Mouse (Mus musculus) heart, embryonic 16.5 days (tissue): ENCODE measurements around the gene Vwa8. TPM values are rescaled to one million over a fixed set of nuclear protein-coding genes. Genes with fewer than 3 reads are reported as not detected.

Source experiments
- ATAC-seq: fragments of 200-750 bp; cut with Nextera tagmentation; replicated peaks from 2 replicates; pipeline ENCODE4 v1.8.0; 2017; ENCODE audit warnings: moderate number of reproducible peaks; ENCODE audit not compliant: insufficient read depth, low FRiP score; ENCODE audit errors: extremely low read depth
- H3K27ac ChIP-seq: fragments of 300-500 bp; sonication (generic); 2 replicates; pipeline ENCODE4 v1.5.1; 2014; ENCODE audit warnings: mild to moderate bottlenecking, low read length, control low read depth, moderate library complexity
- H3K27me3 ChIP-seq: fragments of 300-500 bp; sonication (generic); 2 replicates; pipeline ENCODE4 v1.6.1; 2014; ENCODE audit warnings: low read length, mixed read lengths; ENCODE audit not compliant: control insufficient read depth, insufficient read depth
- H3K36me3 ChIP-seq: fragments of 300-500 bp; sonication (generic); 2 replicates; pipeline ENCODE4 v1.6.1; 2014; ENCODE audit not compliant: control insufficient read depth, insufficient read depth
- H3K4me1 ChIP-seq: fragments of 300-500 bp; sonication (generic); 2 replicates; pipeline ENCODE4 v1.6.1; 2014; ENCODE audit warnings: low read length, mixed read lengths; ENCODE audit not compliant: control insufficient read depth, insufficient read depth
- H3K4me2 ChIP-seq: fragments of 300-500 bp; sonication (generic); 2 replicates; pipeline ENCODE4 v1.6.1; 2014; ENCODE audit warnings: low read depth, mild to moderate bottlenecking, control low read depth, low read length
- H3K4me3 ChIP-seq: fragments of 300-500 bp; sonication (generic); 2 replicates; pipeline ENCODE4 v1.5.1; 2014; ENCODE audit warnings: mild to moderate bottlenecking, control low read depth, low read length
- H3K9ac ChIP-seq: fragments of 300-500 bp; sonication (generic); 2 replicates; pipeline ENCODE4 v1.6.1; 2014; ENCODE audit warnings: low read length, control low read depth
- H3K9me3 ChIP-seq: fragments of 300-500 bp; sonication (generic); replicated peaks from 2 replicates; pipeline ENCODE4 v1.6.1; 2016; ENCODE audit warnings: low read length; ENCODE audit not compliant: control insufficient read depth
- WGBS: fragments of 180-500 bp; shearing (Covaris S2); extraction: QIAGEN DNeasy Blood & Tissue Kit; methylation state at CpG from one replicate; pipeline ENCODE4 v1.1.7; 2014; 5-methylcytosine and 5-hydroxymethylcytosine counted together
- polyA plus RNA-seq: library from polyadenylated mRNA; unstranded; fragments of >200 nt; fragmentation: Nextera tagmentation; extraction: Ambion mirVana; gene quantifications from 2 replicates; pipeline ENCODE4 v1.2.1, GENCODE M21; 2015

Gene Vwa8
- polyA plus RNA-seq, 1 experiment from 2014 or later: 16.9 TPM

DNA sequence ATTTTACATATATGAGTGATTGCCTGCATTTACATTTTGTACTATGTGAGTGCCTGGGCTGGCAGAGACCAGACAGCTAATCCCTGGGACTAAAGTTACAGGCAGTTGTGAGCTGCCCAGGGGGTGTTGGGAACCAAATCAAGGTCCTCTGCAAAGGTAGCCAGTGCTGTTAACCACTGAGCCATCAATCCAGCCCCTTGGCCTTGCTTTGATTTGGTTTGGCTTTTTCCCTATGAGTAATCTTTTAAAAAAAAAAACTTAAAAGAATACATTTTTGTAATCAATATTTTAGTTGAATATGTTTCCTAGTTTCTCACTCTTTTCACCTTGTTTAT is 393.5 kb downstream of the Vwa8 start:
- no peak for ATAC-seq
- Histone ChIP-seq H3K36me3 (no peaks in the 10 kb centered on the region), H3K4me1 (no peaks in the 10 kb centered on the region; the same call in 1 of the 2 replicates), H3K27ac (no peak overlapping the region), H3K9me3 (peaks cover 3% of the 10 kb centered on the region; the same call in 1 of the 2 replicates), H3K4me3 (no peak overlapping the region), H3K9ac (no peak overlapping the region), H3K27me3 (peaks cover 4% of the 10 kb centered on the region), H3K4me2 (no peak overlapping the region)

GRCm38 (mm10) chr14:79243038-79243883 is 394.4 kb downstream of the Vwa8 start:
- no peak overlapping the region for H3K9ac ChIP-seq
- peaks cover 7% of the 10 kb centered on the region for H3K27me3 ChIP-seq
- H3K36me3 ChIP-seq: no peaks in the 10 kb centered on the region
- peaks cover 3% of the 10 kb centered on the region; the same call in 1 of the 2 replicates for H3K9me3 ChIP-seq
- H3K4me3 ChIP-seq: no peak overlapping the region
- no peak overlapping the region for H3K27ac ChIP-seq
- 79% methylated on average over 12 of the region's 12 CpGs for WGBS
- no peak overlapping the region for H3K4me2 ChIP-seq
- H3K4me1 ChIP-seq: peaks cover 3% of the 10 kb centered on the region
- 0 out of 2 replicates have a peak, but pooled peaks have one; percentile 37 for ATAC-seq

- Histone ChIP-seq H3K36me3 (no peaks in the 10 kb centered on the region), H3K9ac (no peak overlapping the region), H3K27me3 (peaks cover 7% of the 10 kb centered on the region), H3K4me3 (no peak overlapping the region), H3K4me2 (no peak overlapping the region), H3K4me1 (peaks cover 14% of the 10 kb centered on the region), H3K9me3 (peaks cover 3% of the 10 kb centered on the region; the same call in 1 of the 2 replicates), H3K27ac (no peak overlapping the region)
- WGBS: 58% methylated on average over 3 of the region's 3 CpGs
- no peak for ATAC-seq
These were observed 395.7 kb downstream of the Vwa8 start for GRCm38 (mm10) chr14:79244571-79244970.

DNA sequence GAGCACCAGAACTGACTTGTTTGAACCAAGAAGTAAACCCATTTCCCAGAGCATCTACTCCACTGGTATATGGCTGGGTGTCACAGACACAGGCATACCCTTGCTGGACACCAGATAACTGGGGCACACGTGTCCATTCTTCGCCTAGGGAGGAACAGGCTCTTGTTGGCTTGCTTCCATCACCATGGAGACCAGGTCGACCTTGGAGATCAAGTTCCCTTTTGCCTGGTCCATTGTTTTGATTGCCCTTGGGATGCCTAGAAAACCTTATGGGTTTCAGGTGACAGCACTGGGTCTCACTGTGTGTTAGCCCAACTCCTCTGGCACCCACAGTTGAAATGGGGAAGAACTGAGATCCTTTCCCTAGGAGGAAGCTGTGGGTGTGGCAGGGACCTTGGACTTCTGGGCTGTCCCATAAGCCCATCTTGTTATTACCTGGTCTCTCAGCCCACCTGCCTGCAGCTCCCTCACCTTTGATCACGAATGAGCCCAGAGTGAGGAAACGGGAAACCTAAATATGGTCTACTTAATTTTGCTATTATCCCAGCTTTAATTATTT is 403.0 kb downstream of the Vwa8 start:
- H3K36me3 ChIP-seq: no peaks in the 10 kb centered on the region
- no peak overlapping the region for H3K9ac ChIP-seq
- peaks cover 14% of the 10 kb centered on the region for H3K4me1 ChIP-seq
- no peaks in the 10 kb centered on the region for H3K9me3 ChIP-seq
- no peak for ATAC-seq
- H3K4me3 ChIP-seq: no peak overlapping the region
- no peak overlapping the region for H3K4me2 ChIP-seq
- no peak overlapping the region for H3K27ac ChIP-seq
- peaks cover 8% of the 10 kb centered on the region for H3K27me3 ChIP-seq
- WGBS: 70% methylated on average over 5 of the region's 5 CpGs

Other genes with a start within 250 kb of the Vwa8 start
- gene Dgkh, start 116.3 kb upstream of the Vwa8 start, polyA plus RNA-seq: 1.1 and 1.5 TPM in 2 replicates